Mouse (Mus musculus): ENCODE results near the gene Wdr74.

GRCm38 (mm10) chr19:8721378-8721777 lies 14.2 kb upstream of the Wdr74 start:
- TF ChIP-seq EP300 (IDR thresholded peaks at IDR 0.05; ENCODE audit: insufficient read depth, low read depth, low read length): no peak
- no peak for TF ChIP-seq POLR2A (IDR thresholded peaks at IDR 0.05; ENCODE audit: insufficient read depth, low read length)
